Mouse (Mus musculus): ENCODE results near the gene Usp28. TPM values are rescaled to one million over a fixed set of nuclear protein-coding genes. Genes with fewer than 3 reads are reported as not detected.
A peak's percentile ranks its signal among the peaks of the same experiment; 100 is the strongest.

Gene Usp28
- polyA plus RNA-seq, 1 experiment from 2014 or later = 33.5 TPM

DNA sequence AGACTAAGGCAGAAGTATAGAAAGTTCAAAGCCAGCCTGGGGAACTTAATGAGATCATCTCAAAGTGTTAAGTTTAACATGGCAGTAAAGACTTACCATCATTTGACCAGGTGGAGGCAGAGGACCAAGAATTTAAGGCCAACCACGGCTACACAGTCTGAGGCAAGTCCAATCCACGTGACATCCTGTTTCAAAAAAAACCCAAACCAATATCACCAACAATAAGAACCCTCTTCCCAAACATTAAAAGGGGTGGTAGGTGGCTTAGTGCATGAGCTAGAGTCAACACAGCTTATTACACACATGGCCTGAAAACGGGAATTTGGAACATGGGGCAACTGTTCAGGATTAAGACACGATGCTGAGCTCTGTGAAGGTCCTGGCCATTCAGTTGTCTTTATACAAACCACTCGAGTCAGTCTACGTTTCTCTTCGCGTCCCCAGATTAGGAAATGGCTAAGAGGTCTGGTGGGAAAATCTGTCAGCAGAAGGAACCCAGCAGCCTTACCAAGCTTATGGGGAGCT is 793 bp upstream of the Usp28 start:
- Histone ChIP-seq H3K4me2 (replicated peaks) (peak overlapping the region; percentile 60), H3K27ac (replicated peaks) (peak overlapping the region; percentile 89), H3K4me1 (peaks cover 30% of the 10 kb centered on the region), H3K9me3 (no peaks in the 10 kb centered on the region), H3K9ac (replicated peaks) (peak overlapping the region; percentile 60), H3K27me3 (no peaks in the 10 kb centered on the region), H3K4me3 (peak overlapping the region; percentile 92), H3K36me3 (no peaks in the 10 kb centered on the region)
- ATAC-seq (replicated peaks) = peak; percentile 20
- 37% methylated on average over 8 of the region's 8 CpGs for WGBS

DNA sequence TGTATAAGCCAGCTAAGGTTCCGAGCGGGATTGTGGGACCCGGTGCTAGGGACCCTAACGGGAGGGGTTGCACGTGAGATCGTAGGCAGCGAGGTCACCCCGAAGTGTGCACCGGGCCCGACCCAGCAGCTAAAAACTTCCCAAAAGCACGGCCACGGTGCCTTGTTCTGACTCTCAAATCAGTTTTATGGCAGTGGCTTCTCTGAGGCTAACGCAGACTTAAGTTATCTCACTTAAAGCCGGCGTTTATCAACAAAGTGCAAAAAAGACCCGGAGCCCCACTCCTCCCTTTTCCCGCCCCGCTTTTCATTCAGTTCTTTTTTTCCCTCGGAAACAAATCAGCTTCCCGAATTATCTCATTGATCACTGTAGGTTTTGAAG is 523 bp downstream of the Usp28 start:
- H3K4me1 ChIP-seq = peaks cover 30% of the 10 kb centered on the region
- H3K9me3 ChIP-seq = no peaks in the 10 kb centered on the region
- H3K4me3 ChIP-seq = peak overlapping the region; percentile 92
- peak overlapping the region; percentile 88 for H3K4me2 ChIP-seq (replicated peaks)
- H3K36me3 ChIP-seq = no peaks in the 10 kb centered on the region
- under 1% methylated on average over 20 of the region's 20 CpGs for WGBS
- ATAC-seq (replicated peaks) = no peak
- H3K27ac ChIP-seq (replicated peaks) = peak overlapping the region; percentile 78
- no peaks in the 10 kb centered on the region for H3K27me3 ChIP-seq
- H3K9ac ChIP-seq (replicated peaks) = peak overlapping the region; percentile 78

DNA sequence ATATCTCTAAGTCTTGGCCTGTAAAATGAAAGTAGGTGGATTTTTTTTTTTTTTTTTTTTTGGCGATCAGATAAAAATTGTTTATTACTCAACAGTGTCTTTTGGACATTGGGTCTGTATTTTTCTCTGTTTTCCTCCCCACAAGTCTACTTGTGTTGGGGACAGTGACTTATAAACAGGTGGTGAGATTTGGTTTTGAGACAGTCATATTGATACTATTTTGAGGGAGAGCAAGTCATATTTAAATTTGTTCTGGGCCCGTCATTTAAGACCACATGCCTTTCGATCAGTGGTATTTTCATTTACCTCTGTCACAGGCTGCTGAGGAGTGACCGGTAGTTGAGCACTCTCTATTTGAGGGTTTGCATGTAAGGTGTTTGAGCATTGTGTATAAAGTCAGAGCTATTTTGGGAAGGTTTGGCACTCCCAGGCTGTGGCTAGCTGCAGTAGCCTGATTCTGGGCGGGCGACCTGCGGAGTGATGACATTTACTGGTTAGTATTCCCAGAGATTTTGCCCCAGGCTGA is 1.5 kb downstream of the Usp28 start:
- peaks cover 30% of the 10 kb centered on the region for H3K4me1 ChIP-seq
- no peaks in the 10 kb centered on the region for H3K36me3 ChIP-seq
- H3K27ac ChIP-seq (replicated peaks) = no peak overlapping the region
- 32% methylated on average over 7 of the region's 7 CpGs for WGBS
- H3K4me2 ChIP-seq (replicated peaks) = peak overlapping the region; percentile 88
- H3K4me3 ChIP-seq = peak overlapping the region; percentile 92
- H3K27me3 ChIP-seq = no peaks in the 10 kb centered on the region
- H3K9me3 ChIP-seq = no peaks in the 10 kb centered on the region
- no peak overlapping the region for H3K9ac ChIP-seq (replicated peaks)
- ATAC-seq (replicated peaks) = no peak

DNA sequence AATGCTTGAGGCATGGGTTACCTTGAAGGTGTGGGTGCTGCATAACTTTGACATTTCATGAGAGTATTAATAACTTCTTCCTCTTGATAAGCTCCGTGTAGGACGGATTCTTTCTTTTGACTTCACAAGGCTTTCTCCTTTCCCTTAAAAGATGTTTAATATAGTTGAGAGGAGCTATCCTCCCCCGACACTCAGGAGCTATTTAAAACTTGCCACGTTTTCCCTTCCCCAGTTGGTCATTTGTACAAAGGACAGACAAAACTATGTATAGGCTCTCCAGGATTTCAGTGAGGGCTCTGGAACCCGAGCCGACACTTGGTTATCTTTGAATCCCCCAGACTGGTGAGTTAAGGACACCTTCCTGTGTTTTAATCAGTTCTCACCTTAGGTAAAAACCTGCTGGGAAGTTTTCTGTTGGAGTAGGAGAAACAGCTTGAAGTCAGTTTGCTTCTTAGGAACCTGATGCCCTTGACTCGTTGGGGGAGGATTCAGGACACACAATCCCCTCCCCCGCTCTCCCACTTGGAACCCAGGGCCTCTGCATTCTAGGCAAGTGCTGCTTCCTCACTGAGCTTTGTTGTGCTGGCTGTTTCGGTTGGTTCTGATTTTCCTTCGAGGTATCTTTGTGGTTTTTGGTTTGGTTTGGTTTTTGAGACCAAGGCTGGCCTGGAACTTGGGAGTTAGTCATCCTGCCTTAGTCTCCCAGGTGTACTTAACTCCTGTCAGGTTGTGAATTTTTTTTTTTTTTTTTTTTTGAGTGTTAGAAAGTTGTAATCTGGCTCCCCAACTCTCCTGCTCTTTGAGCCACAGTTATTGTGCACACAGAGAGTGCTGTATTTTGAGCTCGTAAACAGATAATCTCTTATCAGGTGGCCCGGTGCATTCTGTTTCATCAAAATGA is 2.3 kb downstream of the Usp28 start:
- WGBS = 29% methylated on average over 12 of the region's 12 CpGs
- H3K9ac ChIP-seq (replicated peaks) = peak overlapping the region; percentile 25; the same call in 1 of the 2 replicates
- no peak overlapping the region for H3K27ac ChIP-seq (replicated peaks)
- no peaks in the 10 kb centered on the region for H3K9me3 ChIP-seq
- no peak for ATAC-seq (replicated peaks)
- no peaks in the 10 kb centered on the region for H3K36me3 ChIP-seq
- peaks cover 30% of the 10 kb centered on the region for H3K4me1 ChIP-seq
- H3K4me2 ChIP-seq (replicated peaks) = peak overlapping the region; percentile 88
- no peaks in the 10 kb centered on the region for H3K27me3 ChIP-seq
- H3K4me3 ChIP-seq = peak overlapping the region; percentile 6; the same call in 1 of the 2 replicates

DNA sequence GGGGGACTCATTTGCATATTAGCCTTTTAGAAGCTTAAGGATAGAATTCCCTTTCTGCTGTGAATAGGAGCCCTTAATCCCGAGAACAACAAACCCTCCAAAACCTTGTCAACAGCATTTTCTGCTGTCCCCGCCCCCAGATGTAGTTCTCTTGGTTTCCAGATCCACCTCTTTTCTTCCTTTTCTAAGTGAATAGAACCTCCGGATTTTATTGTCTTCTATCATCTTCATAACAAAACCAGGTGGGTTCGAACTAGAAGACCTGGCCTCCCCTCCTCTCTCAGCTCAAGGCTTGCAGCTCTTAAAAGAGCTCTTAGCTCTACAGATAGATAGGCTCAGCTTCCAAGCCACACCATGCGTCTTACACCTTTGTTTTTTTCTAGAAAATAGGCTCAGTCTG is 6.5 kb downstream of the Usp28 start:
- H3K36me3 ChIP-seq = no peaks in the 10 kb centered on the region
- no peaks in the 10 kb centered on the region for H3K27me3 ChIP-seq
- H3K4me1 ChIP-seq = peaks cover 10% of the 10 kb centered on the region
- no peak overlapping the region for H3K27ac ChIP-seq (replicated peaks)
- WGBS = 29% methylated on average over 5 of the region's 5 CpGs
- no peak for ATAC-seq (replicated peaks)
- H3K4me3 ChIP-seq = no peak overlapping the region
- no peak overlapping the region for H3K9ac ChIP-seq (replicated peaks)
- H3K9me3 ChIP-seq = no peaks in the 10 kb centered on the region
- H3K4me2 ChIP-seq (replicated peaks) = no peak overlapping the region

DNA sequence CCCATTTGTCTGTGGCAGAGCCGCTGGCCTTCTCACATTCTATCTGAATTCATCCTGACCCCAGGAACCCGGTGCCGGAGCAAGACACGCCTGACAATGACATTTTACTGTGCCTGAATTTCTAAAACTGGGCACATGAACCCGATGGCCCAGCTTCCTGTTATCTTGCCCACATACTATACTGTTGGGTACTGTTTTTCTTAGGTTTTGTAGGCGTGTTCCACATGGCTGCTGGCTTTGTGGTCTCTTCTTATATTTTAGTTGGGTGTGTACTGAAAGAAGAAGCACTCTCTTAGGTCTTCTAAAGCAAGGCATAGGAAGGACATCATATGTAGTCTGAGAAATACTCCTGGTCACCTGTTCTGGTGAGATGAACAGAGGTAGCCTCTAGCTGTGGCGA is 9.6 kb downstream of the Usp28 start:
- Histone ChIP-seq H3K27ac (replicated peaks) (no peak overlapping the region), H3K36me3 (no peaks in the 10 kb centered on the region), H3K9ac (replicated peaks) (no peak overlapping the region), H3K4me3 (no peak overlapping the region), H3K9me3 (no peaks in the 10 kb centered on the region), H3K4me1 (no peaks in the 10 kb centered on the region), H3K4me2 (replicated peaks) (no peak overlapping the region), H3K27me3 (no peaks in the 10 kb centered on the region)
- no peak for ATAC-seq (replicated peaks)
- WGBS = 95% methylated on average over 7 of the region's 7 CpGs

DNA sequence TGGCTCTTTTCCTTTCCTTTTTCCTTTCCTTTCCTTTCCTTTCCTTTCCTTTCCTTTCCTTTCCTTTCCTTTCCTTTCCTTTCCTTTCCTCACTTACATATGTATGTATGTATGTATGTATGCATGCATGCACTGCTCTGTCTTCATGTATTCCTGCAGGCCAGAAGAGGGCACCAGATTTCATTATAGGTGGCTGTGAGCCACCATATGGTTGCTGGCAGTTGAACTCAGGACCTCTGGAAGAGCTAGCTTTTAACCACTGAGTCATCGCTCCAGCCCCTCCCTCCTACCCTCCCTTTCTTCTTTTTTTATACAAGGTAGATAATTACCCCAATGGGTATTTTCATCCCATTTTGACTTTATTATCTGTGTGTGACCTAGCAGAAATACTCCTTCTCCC is 10.6 kb downstream of the Usp28 start:
- H3K9ac ChIP-seq (replicated peaks) = no peak overlapping the region
- no peaks in the 10 kb centered on the region for H3K4me1 ChIP-seq
- no peaks in the 10 kb centered on the region for H3K27me3 ChIP-seq
- no peaks in the 10 kb centered on the region for H3K36me3 ChIP-seq
- WGBS = 100% methylated on average over 1 of the region's 1 CpGs
- no peak overlapping the region for H3K4me3 ChIP-seq
- no peak overlapping the region for H3K27ac ChIP-seq (replicated peaks)
- H3K4me2 ChIP-seq (replicated peaks) = no peak overlapping the region
- H3K9me3 ChIP-seq = no peaks in the 10 kb centered on the region
- no peak for ATAC-seq (replicated peaks)

DNA sequence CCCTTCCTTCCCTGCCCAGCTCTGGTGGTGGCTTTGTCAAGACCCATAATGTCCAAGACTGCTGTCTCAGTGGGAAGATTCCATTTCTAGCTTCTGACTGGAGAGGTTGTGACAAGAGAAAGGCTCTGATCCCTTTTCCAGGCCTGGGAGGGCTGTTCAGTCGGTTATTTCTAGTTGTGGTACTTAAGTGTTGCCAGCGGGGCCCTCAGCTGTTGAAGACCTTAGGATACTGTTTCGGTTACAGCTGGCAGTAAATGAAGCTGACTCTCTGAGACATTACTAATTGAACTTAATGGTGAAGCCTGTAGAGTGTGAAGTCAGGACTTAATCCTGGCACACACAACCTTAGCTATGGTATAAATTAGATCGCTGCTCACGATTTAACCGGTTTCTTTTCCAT is 14.1 kb downstream of the Usp28 start:
- H3K4me2 ChIP-seq (replicated peaks) = no peak overlapping the region
- H3K9ac ChIP-seq (replicated peaks) = no peak overlapping the region
- no peak overlapping the region for H3K27ac ChIP-seq (replicated peaks)
- 85% methylated on average over 6 of the region's 6 CpGs for WGBS
- peaks cover 16% of the 10 kb centered on the region; the same call in 1 of the 2 replicates for H3K36me3 ChIP-seq
- no peaks in the 10 kb centered on the region for H3K9me3 ChIP-seq
- ATAC-seq (replicated peaks) = no peak
- H3K4me3 ChIP-seq = no peak overlapping the region
- H3K4me1 ChIP-seq = no peaks in the 10 kb centered on the region
- no peaks in the 10 kb centered on the region for H3K27me3 ChIP-seq

DNA sequence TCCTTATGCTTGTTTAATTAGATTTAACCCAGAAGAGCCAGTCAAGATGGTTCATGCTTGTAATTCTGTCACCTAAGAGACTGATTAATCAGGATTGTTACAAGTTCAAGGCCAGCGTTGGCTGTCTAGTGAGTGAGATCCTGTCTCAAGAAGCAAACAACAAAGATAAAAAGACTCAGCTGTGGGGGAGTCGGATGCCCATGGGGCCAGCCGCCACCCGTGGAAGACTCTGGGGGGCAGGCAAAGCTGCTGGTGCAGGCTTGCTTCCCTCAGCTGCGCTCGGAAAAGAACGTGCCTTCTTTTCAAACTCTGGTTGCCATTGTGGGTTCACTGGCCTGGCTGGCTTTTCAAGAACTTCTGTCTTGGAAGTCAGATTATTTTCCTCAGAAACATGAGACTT is 30.6 kb downstream of the Usp28 start:
- peaks cover 67% of the 10 kb centered on the region for H3K36me3 ChIP-seq
- no peaks in the 10 kb centered on the region for H3K4me1 ChIP-seq
- H3K4me2 ChIP-seq (replicated peaks) = no peak overlapping the region
- 83% methylated on average over 7 of the region's 7 CpGs for WGBS
- H3K27me3 ChIP-seq = no peaks in the 10 kb centered on the region
- no peak for ATAC-seq (replicated peaks)
- no peaks in the 10 kb centered on the region for H3K9me3 ChIP-seq
- no peak overlapping the region for H3K27ac ChIP-seq (replicated peaks)
- H3K4me3 ChIP-seq = no peak overlapping the region
- H3K9ac ChIP-seq (replicated peaks) = no peak overlapping the region

DNA sequence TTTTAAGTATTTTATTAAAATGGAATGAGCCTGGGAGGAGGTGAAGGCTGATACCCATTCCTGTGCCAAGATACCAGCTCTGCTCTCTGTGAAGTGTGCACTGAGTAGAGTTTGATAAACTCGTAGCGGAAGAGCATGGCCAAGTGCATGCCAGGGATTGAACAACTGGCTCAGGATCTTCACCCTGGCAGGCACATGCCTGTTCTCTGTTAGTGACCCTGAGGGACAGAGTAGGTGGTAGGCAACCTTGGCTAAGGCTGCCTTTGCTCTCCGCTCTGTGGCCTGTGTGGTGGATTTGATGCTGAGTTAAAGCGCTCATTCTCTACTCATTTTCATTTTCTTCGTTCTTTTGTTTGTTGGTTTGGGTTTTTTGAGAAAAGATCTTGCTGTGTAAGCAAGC is 36.1 kb downstream of the Usp28 start:
- Histone ChIP-seq H3K36me3 (peaks cover 31% of the 10 kb centered on the region), H3K27me3 (no peaks in the 10 kb centered on the region), H3K4me1 (no peaks in the 10 kb centered on the region), H3K4me2 (replicated peaks) (no peak overlapping the region), H3K4me3 (no peak overlapping the region), H3K9ac (replicated peaks) (no peak overlapping the region), H3K27ac (replicated peaks) (no peak overlapping the region), H3K9me3 (no peaks in the 10 kb centered on the region)
- ATAC-seq (replicated peaks) = no peak
- 93% methylated on average over 5 of the region's 5 CpGs for WGBS

DNA sequence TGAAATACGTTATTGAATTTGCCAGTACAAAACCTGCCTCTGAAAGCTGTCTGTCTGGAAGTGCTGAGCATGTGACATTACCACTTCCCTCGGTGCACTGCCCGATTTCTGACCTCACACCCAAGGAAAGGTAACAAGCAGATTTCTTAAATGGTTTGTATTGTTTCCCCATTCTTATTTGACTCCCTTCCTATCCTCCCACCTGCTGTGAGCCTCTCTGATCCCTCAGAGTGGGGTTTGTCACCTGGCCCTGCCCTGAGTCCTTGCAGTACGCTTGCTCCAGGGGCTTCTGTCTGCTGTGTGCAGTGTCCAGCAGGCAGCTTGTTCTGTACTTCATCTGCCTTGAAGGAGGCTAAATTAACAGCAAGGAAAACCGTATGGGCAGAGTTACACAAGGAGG is 38.8 kb downstream of the Usp28 start:
- 84% methylated on average over 5 of the region's 5 CpGs for WGBS
- no peak for ATAC-seq (replicated peaks)
- peaks cover 29% of the 10 kb centered on the region for H3K36me3 ChIP-seq

DNA sequence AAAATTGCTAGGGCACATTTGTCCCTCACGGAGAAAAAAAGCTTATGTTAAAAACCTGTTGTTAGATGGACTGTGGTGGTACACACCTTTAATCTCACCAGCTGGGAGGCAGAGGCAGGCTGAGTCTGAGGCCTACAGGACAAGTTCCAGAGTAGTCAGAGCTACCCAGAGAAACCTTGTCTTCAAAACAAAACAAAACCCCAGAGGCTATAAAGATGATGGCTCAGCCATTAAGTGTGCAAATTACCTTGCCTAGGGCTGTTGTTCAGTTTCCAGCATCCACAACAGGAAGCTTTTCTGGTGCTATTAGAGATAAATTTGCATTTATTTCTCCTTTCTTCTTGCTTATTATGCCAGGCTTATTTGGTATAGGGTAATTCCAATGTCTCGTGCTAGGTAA is 39.4 kb downstream of the Usp28 start:
- Histone ChIP-seq H3K9ac (replicated peaks) (no peak overlapping the region), H3K9me3 (no peaks in the 10 kb centered on the region), H3K36me3 (peaks cover 25% of the 10 kb centered on the region), H3K27ac (replicated peaks) (no peak overlapping the region), H3K4me1 (no peaks in the 10 kb centered on the region), H3K4me2 (replicated peaks) (no peak overlapping the region), H3K27me3 (no peaks in the 10 kb centered on the region), H3K4me3 (no peak overlapping the region)
- 89% methylated on average over 2 of the region's 2 CpGs for WGBS
- no peak for ATAC-seq (replicated peaks)

More for the DNA sequence above, 38.8 kb downstream of the Usp28 start:
- no peak overlapping the region for H3K27ac ChIP-seq (replicated peaks)
- no peak overlapping the region for H3K9ac ChIP-seq (replicated peaks)
- H3K4me2 ChIP-seq (replicated peaks) = no peak overlapping the region
- H3K27me3 ChIP-seq = no peaks in the 10 kb centered on the region
- no peaks in the 10 kb centered on the region for H3K4me1 ChIP-seq
- no peaks in the 10 kb centered on the region for H3K9me3 ChIP-seq
- H3K4me3 ChIP-seq = no peak overlapping the region

Measured in forebrain, embryonic 15.5 days (tissue).